Mouse (Mus musculus): Measurements from ENCODE around the gene Col12a1. TPM values are rescaled to one million over a fixed set of nuclear protein-coding genes. Genes with fewer than 3 reads are reported as not detected.

Gene Col12a1
- total RNA-seq, 2 experiments from 2014 or later, result not detected

- ATAC-seq (replicated peaks; ENCODE audit: poor library complexity, severe bottlenecking), result no peak
Observed at GRCm38 (mm10) chr9:79608795-79609194, 109.8 kb downstream of the Col12a1 start.

- ATAC-seq (replicated peaks; ENCODE audit: poor library complexity, severe bottlenecking), result no peak
Observed at GRCm38 (mm10) chr9:79608062-79608531, 110.5 kb downstream of the Col12a1 start.

GRCm38 (mm10) chr9:79606122-79606521, 112.5 kb downstream of the Col12a1 start:
- no peak for ATAC-seq (replicated peaks; ENCODE audit: poor library complexity, severe bottlenecking)

GRCm38 (mm10) chr9:79605722-79606121, 112.9 kb downstream of the Col12a1 start:
- ATAC-seq (replicated peaks; ENCODE audit: poor library complexity, severe bottlenecking), result no peak

- ATAC-seq (replicated peaks; ENCODE audit: poor library complexity, severe bottlenecking), result no peak
Observed at GRCm38 (mm10) chr9:79604546-79604945, 114.1 kb downstream of the Col12a1 start.

GRCm38 (mm10) chr9:79603448-79603847, 115.2 kb downstream of the Col12a1 start:
- ATAC-seq (replicated peaks; ENCODE audit: poor library complexity, severe bottlenecking), result no peak

- no peak for ATAC-seq (replicated peaks; ENCODE audit: poor library complexity, severe bottlenecking)
Observed at GRCm38 (mm10) chr9:79600237-79600570, 118.4 kb downstream of the Col12a1 start.

GRCm38 (mm10) chr9:79599395-79600236, 119.0 kb downstream of the Col12a1 start:
- ATAC-seq (replicated peaks; ENCODE audit: poor library complexity, severe bottlenecking), result no peak

GRCm38 (mm10) chr9:79598578-79598977, 120.1 kb downstream of the Col12a1 start:
- ATAC-seq (replicated peaks; ENCODE audit: poor library complexity, severe bottlenecking), result no peak

- ATAC-seq (replicated peaks; ENCODE audit: poor library complexity, severe bottlenecking), result no peak
Observed at GRCm38 (mm10) chr9:79586415-79587195, 132.0 kb downstream of the Col12a1 start.

GRCm38 (mm10) chr9:79566838-79567237, 151.8 kb downstream of the Col12a1 start:
- no peak for ATAC-seq (replicated peaks; ENCODE audit: poor library complexity, severe bottlenecking)

- ATAC-seq (replicated peaks; ENCODE audit: poor library complexity, severe bottlenecking), result no peak
Observed at GRCm38 (mm10) chr9:79553297-79553696, 165.3 kb downstream of the Col12a1 start.

Other genes starting within 250 kb of the Col12a1 start
- gene Cox7a2, start 41.0 kb upstream of the Col12a1 start, total RNA-seq (2014; fragmentation: Nextera tagmentation), result 515 and 743 TPM in 2 replicates
- gene Cox7a2, start 41.0 kb upstream of the Col12a1 start, total RNA-seq (2017), result 166 and 202 TPM in 2 replicates
- gene Tmem30a, start 74.7 kb upstream of the Col12a1 start, total RNA-seq (2014; fragmentation: Nextera tagmentation), result 68.6 and 72.5 TPM in 2 replicates
- 91.9 and 115 TPM in 2 replicates for gene Tmem30a, start 74.7 kb upstream of the Col12a1 start, total RNA-seq (2017)